8 mouse cellular contexts compared by ENCODE assay signal in the genomic region with DNA sequence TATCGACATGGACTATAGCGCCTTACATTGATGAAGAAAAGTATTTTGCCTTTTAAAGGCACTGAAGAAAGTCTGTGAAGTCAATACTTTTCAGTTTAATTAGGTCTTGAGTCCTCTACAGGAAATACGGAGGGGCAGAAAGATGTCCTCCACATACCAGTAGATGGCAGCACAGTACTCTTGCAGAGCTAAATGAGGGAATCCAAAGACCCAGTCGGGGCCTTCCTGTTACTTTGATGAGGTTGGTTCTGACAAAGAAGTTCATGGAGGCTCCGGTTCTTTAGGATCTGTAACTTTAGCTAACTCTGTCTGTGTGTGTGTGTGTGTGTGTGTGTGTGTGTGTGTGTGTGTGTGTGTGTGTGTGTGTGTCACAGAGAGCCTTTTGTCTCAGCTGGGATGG. TPM values are rescaled to one million over a fixed set of nuclear protein-coding genes. Genes with fewer than 3 reads are reported as not detected.
DNase-seq lines count a peak whose midpoint lies in the region; ATAC-seq and TF ChIP-seq lines count a peak whose summit lies in the region.

No protein-coding gene starts in this region.

- H3K4me3 ChIP-seq in MEL (ENCODE audit: control insufficient read depth in 1 of 2, insufficient read depth in 1 of 2, low read depth in 2 of 2, low read length in 2 of 2), result peak overlapping the region; percentile 56 to 62
- H3K4me3 ChIP-seq in limb, embryonic 14.5 days (replicated peaks; ENCODE audit: low read length), result no peak overlapping the region

- H3K27ac ChIP-seq in MEL (ENCODE audit: control insufficient read depth, low read depth, low read length), result no peak overlapping the region
- H3K27ac ChIP-seq in limb, embryonic 14.5 days (replicated peaks; ENCODE audit: low read depth, low read length), result no peak overlapping the region

- ATAC-seq in inflammation-experienced regulatory T-cells, adult 6 months, result peak; percentile 59
- no peak for ATAC-seq in limb, embryonic 14.5 days (ENCODE audit: low FRiP score, low read depth)

- H3K4me2 ChIP-seq in limb, embryonic 14.5 days (replicated peaks; ENCODE audit: low read depth, low read length, severe bottlenecking), result peak overlapping the region; percentile 28; the same call in 1 of the 2 replicates

- peaks cover 5 to 24% of the 10 kb centered on the region in 2 experiments for H3K4me1 ChIP-seq in MEL (ENCODE audit: control insufficient read depth in 1 of 2, insufficient read depth in 2 of 2, low read length in 2 of 2)
- peaks cover 19% of the 10 kb centered on the region for H3K4me1 ChIP-seq in limb, embryonic 14.5 days (ENCODE audit: control insufficient read depth, insufficient read depth, low read length)

- no peaks in the 10 kb centered on the region for H3K9me3 ChIP-seq in MEL (replicated peaks; ENCODE audit: insufficient read depth, low read length)
- H3K9me3 ChIP-seq in limb, embryonic 14.5 days (ENCODE audit: control insufficient read depth, low read length), result no peaks in the 10 kb centered on the region

- no peak for TF ChIP-seq POLR2A in MEL (IDR thresholded peaks at IDR 0.05; ENCODE audit: control insufficient read depth in 1 of 2, insufficient read depth in 1 of 2, low read depth in 1 of 2, low read length in 2 of 2, poor library complexity in 1 of 2)
- no peak for TF ChIP-seq POLR2A in limb, embryonic 14.5 days (IDR thresholded peaks at IDR 0.05; ENCODE audit: borderline replicate concordance, extremely low read depth, insufficient read depth, insufficient read length)

- peak; percentile 90 for TF ChIP-seq RAD21 in MEL (IDR thresholded peaks at IDR 0.05; ENCODE audit: low read depth, low read length)

- H3K9ac ChIP-seq in MEL (ENCODE audit: control insufficient read depth, low read depth, low read length, poor library complexity, severe bottlenecking), result peak overlapping the region; percentile 63
- peak overlapping the region; percentile 38 for H3K9ac ChIP-seq in limb, embryonic 14.5 days (ENCODE audit: low read depth, low read length, severe bottlenecking)

- no peaks in the 10 kb centered on the region for H3K79me2 ChIP-seq in MEL (ENCODE audit: control insufficient read depth, insufficient read depth, low read length, poor library complexity)

- DNase-seq in 416B (ENCODE audit: low read depth), result peak; percentile 93
- peak; percentile 94 for DNase-seq in MEL (ENCODE audit: low read depth, low spot score)
- DNase-seq in cerebellum, adult 9-11 months, result peak; percentile 77
- DNase-seq in gastrocnemius, adult 8-10 months (ENCODE audit: low spot score in 2 of 2), result peak; percentile 53 to 56
- peak; percentile 90 for DNase-seq in limb, embryonic 14.5 days (ENCODE audit: low spot score)
- peak; percentile 67 to 78 for DNase-seq in natural killer cell, adult 2 months (ENCODE audit: low spot score in 2 of 2)
- peak; percentile 65 for DNase-seq in thymus, postnatal 4 days

- TF ChIP-seq CTCF in MEL (IDR thresholded peaks at IDR 0.05 in 2 of 3, conservative IDR thresholded peaks at IDR 0.05 in 1 of 3; ENCODE audit: control insufficient read depth in 1 of 3, insufficient read depth in 1 of 3, low read depth in 2 of 3, low read length in 3 of 3, poor library complexity in 1 of 3, severe bottlenecking in 1 of 3), result peak; percentile 63 to 94 (median 88)

- WGBS in limb, embryonic 14.5 days, result 7% methylated on average over 5 of the region's 5 CpGs

- peaks cover 0 to 9% of the 10 kb centered on the region in 2 experiments; a peak in 2 of 4 replicates for H3K36me3 ChIP-seq in MEL (ENCODE audit: control insufficient read depth in 1 of 2, insufficient read depth in 2 of 2, low read length in 2 of 2)
- H3K36me3 ChIP-seq in limb, embryonic 14.5 days (ENCODE audit: control insufficient read depth, insufficient read depth, low read length), result no peaks in the 10 kb centered on the region

- no peaks in the 10 kb centered on the region for H3K27me3 ChIP-seq in MEL (ENCODE audit: control insufficient read depth in 1 of 2, insufficient read depth in 2 of 2, low read length in 2 of 2)
- H3K27me3 ChIP-seq in limb, embryonic 14.5 days (ENCODE audit: control insufficient read depth, insufficient read depth, low read length), result no peaks in the 10 kb centered on the region

- TF ChIP-seq EP300 in MEL (IDR thresholded peaks at IDR 0.05; ENCODE audit: low read depth in 1 of 2, low read length in 2 of 2), result no peak

TF ChIP-seq in MEL, 35 proteins besides CTCF, POLR2A, EP300 and RAD21:
- TF ChIP-seq ZC3H11A (IDR thresholded peaks at IDR 0.05; ENCODE audit: low read depth, low read length), result peak; percentile 53; the same call in 1 of the 2 replicates
- peak; percentile 69 for TF ChIP-seq SMC3 (IDR thresholded peaks at IDR 0.05; ENCODE audit: low read depth, low read length)
- no peak for TF ChIP-seq MYB (IDR thresholded peaks at IDR 0.05; ENCODE audit: low read depth, low read length)
- peak; percentile 82 for TF ChIP-seq SIN3A (IDR thresholded peaks at IDR 0.05; ENCODE audit: low read length)
- 0 out of 2 replicates have a peak, but pooled peaks have one; percentile 32 for TF ChIP-seq TBP (IDR thresholded peaks at IDR 0.05; ENCODE audit: low read depth, low read length)
- no peak for TF ChIP-seq MAFK (IDR thresholded peaks at IDR 0.05; ENCODE audit: borderline replicate concordance, low read depth, low read length)
- no peak for TF ChIP-seq POLR2AphosphoS2 (IDR thresholded peaks at IDR 0.05; ENCODE audit: low read length)
- peak; percentile 61; the same call in 1 of the 2 replicates for TF ChIP-seq HCFC1 (IDR thresholded peaks at IDR 0.05; ENCODE audit: low read depth, low read length)
- no peak for TF ChIP-seq RCOR1 (IDR thresholded peaks at IDR 0.05; ENCODE audit: low read depth, low read length)
- TF ChIP-seq UBTF (IDR thresholded peaks at IDR 0.05; ENCODE audit: borderline replicate concordance, insufficient read depth, low read depth, low read length), result no peak
- TF ChIP-seq CHD1 (IDR thresholded peaks at IDR 0.05; ENCODE audit: low read depth, low read length), result no peak
- TF ChIP-seq ELF1 (IDR thresholded peaks at IDR 0.05; ENCODE audit: low read depth, low read length), result peak; percentile 36; the same call in 1 of the 2 replicates
- no peak for TF ChIP-seq ZNF384 (IDR thresholded peaks at IDR 0.05; ENCODE audit: low read depth, low read length)
- TF ChIP-seq MXI1 (IDR thresholded peaks at IDR 0.05; ENCODE audit: low read depth, low read length), result peak; percentile 39; the same call in 1 of the 2 replicates
- no peak for TF ChIP-seq BHLHE40 (IDR thresholded peaks at IDR 0.05; ENCODE audit: borderline replicate concordance, low read depth, low read length)
- TF ChIP-seq TCF12 (IDR thresholded peaks at IDR 0.05; ENCODE audit: low read depth, low read length), result 0 out of 2 replicates have a peak, but pooled peaks have one; percentile 37
- no peak for TF ChIP-seq NELFE (IDR thresholded peaks at IDR 0.05; ENCODE audit: low read depth, low read length)

RNA-seq across cellular contexts. Expression of a gene that starts 1.2 kb away (rescaled TPM):
- 0.95 and 1.3 TPM in 2 replicates for total RNA-seq in MEL (2012; rRNA removed)
- 1 to 10 TPM in 1 of 2 experiments, not detected in 1; 3.8 TPM for polyA plus RNA-seq in MEL (2012; ENCODE audit: insufficient read depth in 1 of 2, insufficient read length in 2 of 2, low read depth in 1 of 2, low replicate concordance in 2 of 2, missing spikeins in 1 of 2)
- total RNA-seq in gastrocnemius, adult 8-10 months (2022), result 10 to 100 TPM; 25.3 to 30.3 (median 26.4) TPM
- 1 to 10 TPM; 2.4 to 2.9 (median 2.6) TPM for polyA plus RNA-seq in inflammation-experienced regulatory T-cells, adult 6 months (2017; shearing (Covaris generic))
- polyA plus RNA-seq in limb, embryonic 14.5 days (2012; rRNA removed), result 22.1 and 24.1 TPM in 2 replicates
- 9.5 and 11.6 TPM in 2 replicates for polyA plus RNA-seq in limb, embryonic 14.5 days (2014; fragmentation: Nextera tagmentation; extraction: Ambion mirVana)

RNA-seq across cellular contexts. Expression of a gene that starts 11.5 kb away (rescaled TPM):
- total RNA-seq in MEL (2012; rRNA removed), result 5.4 and 6.5 TPM in 2 replicates
- polyA plus RNA-seq in MEL (2012; ENCODE audit: insufficient read depth in 1 of 2, insufficient read length in 2 of 2, low read depth in 1 of 2, low replicate concordance in 2 of 2, missing spikeins in 1 of 2), result 1 to 10 TPM in 1 of 2 experiments, not detected in 1; 9.6 TPM
- 1 to 10 TPM; 1.2 to 2.8 (median 1.5) TPM for total RNA-seq in gastrocnemius, adult 8-10 months (2022)
- under 1 TPM in 2 of 3 experiments, not detected in 1; 0.23 to 0.38 TPM for polyA plus RNA-seq in inflammation-experienced regulatory T-cells, adult 6 months (2017; shearing (Covaris generic))
- 6.7 and 7.2 TPM in 2 replicates for polyA plus RNA-seq in limb, embryonic 14.5 days (2012; rRNA removed)
- 2.4 and 2.5 TPM in 2 replicates for polyA plus RNA-seq in limb, embryonic 14.5 days (2014; fragmentation: Nextera tagmentation; extraction: Ambion mirVana)

RNA-seq across cellular contexts. Expression of a gene that starts 15.7 kb away (rescaled TPM):
- total RNA-seq in MEL (2012; rRNA removed), result 384 and 391 TPM in 2 replicates
- polyA plus RNA-seq in MEL (2012; ENCODE audit: insufficient read depth in 1 of 2, insufficient read length in 2 of 2, low read depth in 1 of 2, low replicate concordance in 2 of 2, missing spikeins in 1 of 2), result 100 to 1,000 TPM in 1 of 2 experiments, not detected in 1; 480 TPM
- 100 to 1,000 TPM in 2 of 4 experiments, 10 to 100 TPM in 2; 88.7 to 116 (median 107) TPM for total RNA-seq in gastrocnemius, adult 8-10 months (2022)
- 100 to 1,000 TPM; 138 to 146 (median 139) TPM for polyA plus RNA-seq in inflammation-experienced regulatory T-cells, adult 6 months (2017; shearing (Covaris generic))
- polyA plus RNA-seq in limb, embryonic 14.5 days (2012; rRNA removed), result 156 and 171 TPM in 2 replicates
- polyA plus RNA-seq in limb, embryonic 14.5 days (2014; fragmentation: Nextera tagmentation; extraction: Ambion mirVana), result 316 and 318 TPM in 2 replicates

RNA-seq across cellular contexts. Expression of a gene that starts 21.6 kb away (rescaled TPM):
- total RNA-seq in MEL (2012; rRNA removed), result 22.3 TPM in 2 replicates
- 10 to 100 TPM in 1 of 2 experiments, not detected in 1; 36.1 TPM for polyA plus RNA-seq in MEL (2012; ENCODE audit: insufficient read depth in 1 of 2, insufficient read length in 2 of 2, low read depth in 1 of 2, low replicate concordance in 2 of 2, missing spikeins in 1 of 2)
- 1 to 10 TPM; 4.8 to 8.1 (median 5.9) TPM for total RNA-seq in gastrocnemius, adult 8-10 months (2022)
- polyA plus RNA-seq in inflammation-experienced regulatory T-cells, adult 6 months (2017; shearing (Covaris generic)), result 10 to 100 TPM; 10.5 to 22.3 (median 12.0) TPM
- 33.4 and 44.3 TPM in 2 replicates for polyA plus RNA-seq in limb, embryonic 14.5 days (2012; rRNA removed)
- polyA plus RNA-seq in limb, embryonic 14.5 days (2014; fragmentation: Nextera tagmentation; extraction: Ambion mirVana), result 17.6 and 22.1 TPM in 2 replicates

RNA-seq across cellular contexts. Expression of a gene that starts 36.9 kb away (rescaled TPM):
- 10.1 and 11.4 TPM in 2 replicates for total RNA-seq in MEL (2012; rRNA removed)
- polyA plus RNA-seq in MEL (2012; ENCODE audit: insufficient read depth in 1 of 2, insufficient read length in 2 of 2, low read depth in 1 of 2, low replicate concordance in 2 of 2, missing spikeins in 1 of 2), result 10 to 100 TPM in 1 of 2 experiments, not detected in 1; 24.6 TPM
- 1 to 10 TPM; 1.1 to 2.2 (median 1.5) TPM for total RNA-seq in gastrocnemius, adult 8-10 months (2022)
- polyA plus RNA-seq in inflammation-experienced regulatory T-cells, adult 6 months (2017; shearing (Covaris generic)), result 10 to 100 TPM; 22.9 to 41.7 (median 31.8) TPM
- 31.3 and 33.6 TPM in 2 replicates for polyA plus RNA-seq in limb, embryonic 14.5 days (2012; rRNA removed)
- 20.1 and 20.4 TPM in 2 replicates for polyA plus RNA-seq in limb, embryonic 14.5 days (2014; fragmentation: Nextera tagmentation; extraction: Ambion mirVana)
